Mouse (Mus musculus) midbrain, postnatal 0 days (tissue): ENCODE measurements around the gene Gla. TPM values are rescaled to one million over a fixed set of nuclear protein-coding genes. Genes with fewer than 3 reads are reported as not detected.

ENCODE experiments used
- ATAC-seq: fragments of 200-750 bp; cut with Nextera tagmentation; 2 replicates; pipeline ENCODE4 v1.8.0; 2017; ENCODE audit warnings: moderate number of reproducible peaks, mild to moderate bottlenecking, moderate TSS enrichment, moderate library complexity; ENCODE audit not compliant: low FRiP score
- DNase-seq: peaks from one replicate; pipeline ENCODE4 v3.0.0-alpha.2; 2015; ENCODE audit warnings: low spot score
- H3K27ac ChIP-seq: fragments of 300-500 bp; sonication (generic); 2 replicates; pipeline ENCODE4 v1.5.1; 2014; ENCODE audit warnings: low read depth, mild to moderate bottlenecking, low read length, mixed read lengths
- H3K27me3 ChIP-seq: fragments of 300-500 bp; sonication (generic); 2 replicates; pipeline ENCODE4 v1.6.1; 2014; ENCODE audit warnings: low read length, control low read depth, mixed read lengths; ENCODE audit not compliant: insufficient read depth
- H3K36me3 ChIP-seq: fragments of 300-500 bp; sonication (generic); 2 replicates; pipeline ENCODE4 v1.6.1; 2014; ENCODE audit warnings: low read length, control low read depth, mixed read lengths; ENCODE audit not compliant: insufficient read depth
- H3K4me1 ChIP-seq: fragments of 300-500 bp; sonication (generic); 2 replicates; pipeline ENCODE4 v1.6.1; 2014; ENCODE audit warnings: mild to moderate bottlenecking, control low read depth, antibody characterized with exemption, low read length, mixed read lengths; ENCODE audit not compliant: insufficient read depth
- H3K4me2 ChIP-seq: fragments of 300-500 bp; sonication (generic); 2 replicates; pipeline ENCODE4 v1.6.1; 2014; ENCODE audit warnings: low read depth, mild to moderate bottlenecking, low read length, mixed read lengths; ENCODE audit not compliant: poor library complexity, severe bottlenecking
- H3K4me3 ChIP-seq: fragments of 300-500 bp; sonication (generic); 2 replicates; pipeline ENCODE4 v1.5.1; 2014; ENCODE audit warnings: low read depth, mild to moderate bottlenecking, low read length, moderate library complexity
- H3K9ac ChIP-seq: fragments of 300-500 bp; sonication (generic); replicated peaks from 2 replicates; pipeline ENCODE4 v1.6.1; 2014; ENCODE audit warnings: mild to moderate bottlenecking, low read length, moderate library complexity, mixed read lengths; ENCODE audit not compliant: poor library complexity, severe bottlenecking
- H3K9me3 ChIP-seq: fragments of 300-500 bp; sonication (generic); 2 replicates; pipeline ENCODE4 v1.6.1; 2016; ENCODE audit warnings: low read length, control low read depth
- CTCF ChIP-seq: IDR thresholded peaks from 2 replicates; pipeline ENCODE4 v1.5.1; 2016; ENCODE audit warnings: antibody characterized with exemption, mild to moderate bottlenecking
- WGBS: fragments of 180-500 bp; shearing (Covaris S2); extraction: QIAGEN DNeasy Blood & Tissue Kit; methylation state at CpG from one replicate; pipeline ENCODE4 v1.1.7; 2014; 5-methylcytosine and 5-hydroxymethylcytosine counted together
- polyA plus RNA-seq: library from polyadenylated mRNA; unstranded; fragments of >200 nt; fragmentation: Nextera tagmentation; extraction: Ambion mirVana; gene quantifications from 2 replicates; pipeline ENCODE4 v1.2.1, GENCODE M21; 2015
- total RNA-seq: library from RNA; depleted of rRNA; stranded (reverse); fragments of >200 nt; gene quantifications from 2 replicates; pipeline ENCODE4 v1.2.3, GENCODE M21; 2014

Gene Gla
- total and polyA plus RNA-seq, 2 experiments from 2014 or later: 5.0 to 5.1 TPM

GRCm38 (mm10) chrX:134635860-134636259 lies 34.9 kb upstream of the Gla start:
- Histone ChIP-seq H3K27ac (no peak overlapping the region), H3K9ac (no peak overlapping the region), H3K4me3 (no peak overlapping the region), H3K9me3 (no peaks in the 10 kb centered on the region), H3K4me2 (no peak overlapping the region), H3K36me3 (no peaks in the 10 kb centered on the region), H3K27me3 (no peaks in the 10 kb centered on the region), H3K4me1 (no peaks in the 10 kb centered on the region)
- DNase-seq (no peak), ATAC-seq (no peak)
- no peak for TF ChIP-seq CTCF
- 66% methylated on average over 3 of the region's 3 CpGs for WGBS

- 38% methylated on average over 3 of the region's 3 CpGs for WGBS
- Histone ChIP-seq H3K9me3 (no peaks in the 10 kb centered on the region), H3K4me2 (no peak overlapping the region), H3K4me1 (no peaks in the 10 kb centered on the region), H3K27me3 (no peaks in the 10 kb centered on the region), H3K4me3 (no peak overlapping the region), H3K27ac (no peak overlapping the region), H3K9ac (no peak overlapping the region), H3K36me3 (no peaks in the 10 kb centered on the region)
- TF ChIP-seq CTCF: no peak
- ATAC-seq (no peak), DNase-seq (no peak)
Measured at GRCm38 (mm10) chrX:134635111-134635510, 34.2 kb upstream of the Gla start.

- no peak for ATAC-seq
- Histone ChIP-seq H3K27ac (no peak overlapping the region), H3K9ac (no peak overlapping the region), H3K27me3 (no peaks in the 10 kb centered on the region), H3K9me3 (no peaks in the 10 kb centered on the region), H3K4me3 (no peak overlapping the region), H3K4me2 (no peak overlapping the region), H3K4me1 (no peaks in the 10 kb centered on the region), H3K36me3 (no peaks in the 10 kb centered on the region)
- DNase-seq: no peak
- TF ChIP-seq CTCF: no peak
- WGBS: 87% methylated on average over 5 of the region's 5 CpGs
Measured at GRCm38 (mm10) chrX:134632710-134633109, 31.8 kb upstream of the Gla start.

- TF ChIP-seq CTCF: no peak
- WGBS: 81% methylated on average over 2 of the region's 2 CpGs
- DNase-seq: no peak
- Histone ChIP-seq H3K27me3 (no peaks in the 10 kb centered on the region; the same call in 1 of the 2 replicates), H3K4me1 (no peaks in the 10 kb centered on the region), H3K9me3 (no peaks in the 10 kb centered on the region), H3K36me3 (no peaks in the 10 kb centered on the region), H3K4me2 (no peak overlapping the region), H3K27ac (no peak overlapping the region), H3K9ac (no peak overlapping the region), H3K4me3 (no peak overlapping the region)
- ATAC-seq: no peak
Measured at GRCm38 (mm10) chrX:134628200-134628599, 27.3 kb upstream of the Gla start.

GRCm38 (mm10) chrX:134623350-134623749 lies 22.4 kb upstream of the Gla start:
- H3K9me3 ChIP-seq: no peaks in the 10 kb centered on the region
- no peak overlapping the region for H3K9ac ChIP-seq
- H3K36me3 ChIP-seq: no peaks in the 10 kb centered on the region
- H3K4me2 ChIP-seq: no peak overlapping the region
- DNase-seq (no peak), ATAC-seq (no peak)
- H3K27ac ChIP-seq: no peak overlapping the region
- TF ChIP-seq CTCF: no peak
- H3K4me1 ChIP-seq: no peaks in the 10 kb centered on the region
- H3K4me3 ChIP-seq: no peak overlapping the region
- 86% methylated on average over 4 of the region's 4 CpGs for WGBS
- no peaks in the 10 kb centered on the region; the same call in 1 of the 2 replicates for H3K27me3 ChIP-seq

GRCm38 (mm10) chrX:134621685-134622084 lies 20.8 kb upstream of the Gla start:
- no peak for TF ChIP-seq CTCF
- H3K4me3 ChIP-seq: no peak overlapping the region
- H3K4me1 ChIP-seq: no peaks in the 10 kb centered on the region
- no peak overlapping the region for H3K4me2 ChIP-seq
- no peaks in the 10 kb centered on the region; the same call in 1 of the 2 replicates for H3K27me3 ChIP-seq
- 83% methylated on average over 3 of the region's 3 CpGs for WGBS
- no peak overlapping the region for H3K27ac ChIP-seq
- H3K9me3 ChIP-seq: no peaks in the 10 kb centered on the region
- ATAC-seq: no peak
- no peaks in the 10 kb centered on the region for H3K36me3 ChIP-seq
- H3K9ac ChIP-seq: no peak overlapping the region
- DNase-seq: no peak
